Mouse (Mus musculus) CH12F3 (cell line): ENCODE measurements at regions not wholly inside any gene's neighbourhood (a gene's known extent, or its start where the extent isn't known, plus 50 kb on each side); places are given as distances from the start of the nearest gene placed in this dataset.

Experiments used
- in situ Hi-C: fragments of 300-500 bp; cut with MboI; formaldehyde crosslinking; loops from 2 replicates; pipeline ENCODE4 v1.14.3; 2020; ENCODE audit warnings: low sequenced_read_pairs

GRCm38 (mm10) chr2:47750997-47751623 lies 1062.8 kb upstream of the Acvr2a start:
- in situ Hi-C loops: no loop called here

- in situ Hi-C loops: no loop called here
Observed at GRCm38 (mm10) chr2:47755716-47756115, 1058.2 kb upstream of the Acvr2a start.

GRCm38 (mm10) chr2:47756248-47756647 lies 1057.7 kb upstream of the Acvr2a start:
- in situ Hi-C loops: no loop called here

- in situ Hi-C loops: loop anchor here (25.0 kb wide), 1 partner anchor 1112 kb away; no protein-coding TSS in a partner anchor
Observed at GRCm38 (mm10) chr2:47775766-47776165, 1038.1 kb upstream of the Acvr2a start.

- in situ Hi-C loops: loop anchor here (25.0 kb wide), 1 partner anchor 1110 kb away; no protein-coding TSS in a partner anchor
Observed at GRCm38 (mm10) chr2:47776965-47777364, 1036.9 kb upstream of the Acvr2a start.

GRCm38 (mm10) chr2:47785848-47786247 lies 1028.1 kb upstream of the Acvr2a start:
- in situ Hi-C loops: loop anchor here (25.0 kb wide), 1 partner anchor 1101 kb away; no protein-coding TSS in a partner anchor

- in situ Hi-C loops: no loop called here
Observed at GRCm38 (mm10) chr2:47822746-47823271, 991.1 kb upstream of the Acvr2a start.

- in situ Hi-C loops: no loop called here
Observed at GRCm38 (mm10) chr2:47832493-47832892, 981.4 kb upstream of the Acvr2a start.

- in situ Hi-C loops: no loop called here
Observed at GRCm38 (mm10) chr2:47833517-47833916, 980.4 kb upstream of the Acvr2a start.

GRCm38 (mm10) chr2:47834055-47834799 lies 979.7 kb upstream of the Acvr2a start:
- in situ Hi-C loops: no loop called here

GRCm38 (mm10) chr2:47857229-47857628 lies 956.7 kb upstream of the Acvr2a start:
- in situ Hi-C loops: no loop called here

- in situ Hi-C loops: no loop called here
Observed at GRCm38 (mm10) chr2:47862446-47862845, 951.5 kb upstream of the Acvr2a start.

GRCm38 (mm10) chr2:47878002-47878401 lies 935.9 kb upstream of the Acvr2a start:
- in situ Hi-C loops: no loop called here

GRCm38 (mm10) chr2:47879071-47879470 lies 934.8 kb upstream of the Acvr2a start:
- in situ Hi-C loops: no loop called here

- in situ Hi-C loops: no loop called here
Observed at GRCm38 (mm10) chr2:47879796-47880195, 934.1 kb upstream of the Acvr2a start.

- in situ Hi-C loops: no loop called here
Observed at GRCm38 (mm10) chr2:47888166-47888565, 925.7 kb upstream of the Acvr2a start.

- in situ Hi-C loops: no loop called here
Observed at GRCm38 (mm10) chr2:47891366-47891765, 922.5 kb upstream of the Acvr2a start.

- in situ Hi-C loops: no loop called here
Observed at GRCm38 (mm10) chr2:47892879-47893278, 921.0 kb upstream of the Acvr2a start.

- in situ Hi-C loops: no loop called here
Observed at GRCm38 (mm10) chr2:47894806-47895205, 919.1 kb upstream of the Acvr2a start.

GRCm38 (mm10) chr2:47914270-47914669 lies 899.6 kb upstream of the Acvr2a start:
- in situ Hi-C loops: no loop called here

- in situ Hi-C loops: no loop called here
Observed at GRCm38 (mm10) chr2:47914986-47915485, 898.9 kb upstream of the Acvr2a start.

- in situ Hi-C loops: no loop called here
Observed at GRCm38 (mm10) chr2:47922965-47923364, 890.9 kb upstream of the Acvr2a start.
